Mouse (Mus musculus): ENCODE data around the gene Gm19684. TPM values are rescaled to one million over a fixed set of nuclear protein-coding genes. Genes with fewer than 3 reads are reported as not detected.
"Not testable (repeated sequence)": the region's sequence is repeated elsewhere in the genome, so short reads cannot be mapped to it uniquely, and the experiment has no call there.

Gm19684 gene
- 0.29 TPM in 1 of 2 replicates, not detected in the other for polyA plus RNA-seq (2012; ENCODE audit: insufficient read depth, low replicate concordance)

DNA sequence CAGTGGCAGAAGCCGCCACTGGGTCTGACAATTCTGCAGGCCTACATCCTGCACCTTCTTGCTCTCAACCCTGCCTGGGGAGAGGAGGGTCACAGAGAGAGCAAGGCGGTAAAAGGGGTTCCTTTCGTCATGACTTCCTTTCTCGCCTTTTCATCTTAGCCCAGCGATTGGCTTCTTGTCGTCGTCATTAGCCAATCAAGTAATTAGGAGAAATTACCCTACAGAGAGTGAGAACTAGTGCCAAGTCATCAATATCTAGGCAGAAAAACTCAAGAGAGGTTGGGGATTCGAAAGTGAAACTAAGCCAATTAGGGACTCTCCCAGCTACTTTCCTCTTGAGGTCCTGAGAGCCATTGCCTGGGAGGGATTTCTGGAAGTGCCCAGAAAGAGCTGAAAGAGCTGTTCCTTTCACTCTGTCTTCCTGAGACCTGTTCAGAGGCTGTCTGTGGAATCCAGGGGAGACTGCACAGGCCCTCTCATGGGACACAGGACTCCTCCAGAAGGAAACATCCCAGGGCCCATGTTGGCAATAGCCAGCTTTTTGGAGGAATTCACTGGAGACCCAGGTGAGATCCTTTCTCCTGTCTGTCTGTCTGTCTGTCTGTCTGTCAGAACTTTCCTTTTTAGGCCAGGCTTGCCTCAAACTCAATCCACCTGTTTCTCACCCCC lies at the start of gene Gm19684:
Gm19684 (plus strand) TSS at position 327 of the 669 bp plus-strand sequence.
- H3K9me3 ChIP-seq; H3K27me3 ChIP-seq (replicated peaks); H3K36me3 ChIP-seq (replicated peaks; ENCODE audit: low read length); H3K4me1 ChIP-seq: not testable (repeated sequence)
- H3K4me3 ChIP-seq (replicated peaks) = peak within 1 kb of the TSS; percentile 88

DNA sequence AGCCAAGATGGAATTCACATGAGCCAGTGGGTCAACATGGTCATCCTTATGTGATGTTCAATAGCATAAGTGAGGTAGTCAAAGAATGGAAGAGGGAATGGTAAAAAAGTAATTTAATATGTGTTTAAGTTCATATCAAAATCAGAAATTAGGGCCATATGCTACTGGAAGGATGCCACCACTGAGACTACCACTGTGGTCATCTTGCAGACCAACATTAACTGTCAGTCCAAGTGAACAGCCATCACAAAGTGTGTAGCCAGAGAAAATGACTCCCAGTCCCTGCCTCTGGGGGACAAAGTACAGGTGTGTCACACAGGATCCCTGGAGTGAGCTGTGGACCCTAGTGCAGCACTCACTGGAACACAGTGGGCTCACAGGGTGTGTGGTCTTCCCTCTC lies 39.6 kb upstream of the Gm19684 start:
- not testable (repeated sequence) for H3K36me3 ChIP-seq (replicated peaks; ENCODE audit: low read length); H3K4me3 ChIP-seq (replicated peaks); H3K9me3 ChIP-seq
- H3K27me3 ChIP-seq (replicated peaks) = peaks cover 42% of the 10 kb centered on the region
- peaks cover 14% of the 10 kb centered on the region for H3K4me1 ChIP-seq

DNA sequence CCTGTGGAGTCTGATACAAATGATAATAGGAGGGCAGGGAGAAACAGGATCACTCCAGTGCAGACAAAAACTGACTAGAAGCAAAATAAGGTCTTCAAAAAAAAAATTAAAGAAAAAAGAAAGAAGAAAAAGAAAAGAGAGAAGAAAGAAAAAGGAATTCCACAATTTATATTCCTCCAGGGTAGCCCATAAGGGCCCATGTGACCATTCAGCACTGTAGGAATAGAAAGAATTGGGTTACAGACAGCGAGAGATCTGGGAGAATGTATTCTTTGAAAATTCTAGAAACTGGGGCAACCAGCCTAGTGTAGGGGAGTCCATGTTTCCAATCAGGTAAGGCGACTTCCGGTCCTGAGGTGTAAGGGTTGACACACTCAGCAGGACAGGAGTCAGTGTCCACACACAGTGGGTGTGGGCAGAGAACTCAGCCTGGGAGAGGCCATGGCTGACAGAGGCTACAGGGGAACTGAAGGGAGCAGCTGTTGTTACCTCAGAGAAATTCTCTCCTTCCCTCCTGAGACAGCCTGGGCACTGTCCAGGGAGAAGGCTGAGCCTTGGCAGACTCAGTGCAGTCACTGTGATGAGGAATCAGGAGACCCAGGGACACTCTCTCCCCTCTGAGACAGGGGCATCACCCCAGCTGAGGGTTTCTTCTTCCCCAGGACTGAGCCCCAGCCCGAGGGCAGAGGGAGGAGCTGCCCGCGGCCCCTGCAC lies 38.8 kb upstream of the Gm19684 start:
- H3K4me3 ChIP-seq (replicated peaks); H3K9me3 ChIP-seq: not testable (repeated sequence)
- peaks cover 44% of the 10 kb centered on the region for H3K27me3 ChIP-seq (replicated peaks)

DNA sequence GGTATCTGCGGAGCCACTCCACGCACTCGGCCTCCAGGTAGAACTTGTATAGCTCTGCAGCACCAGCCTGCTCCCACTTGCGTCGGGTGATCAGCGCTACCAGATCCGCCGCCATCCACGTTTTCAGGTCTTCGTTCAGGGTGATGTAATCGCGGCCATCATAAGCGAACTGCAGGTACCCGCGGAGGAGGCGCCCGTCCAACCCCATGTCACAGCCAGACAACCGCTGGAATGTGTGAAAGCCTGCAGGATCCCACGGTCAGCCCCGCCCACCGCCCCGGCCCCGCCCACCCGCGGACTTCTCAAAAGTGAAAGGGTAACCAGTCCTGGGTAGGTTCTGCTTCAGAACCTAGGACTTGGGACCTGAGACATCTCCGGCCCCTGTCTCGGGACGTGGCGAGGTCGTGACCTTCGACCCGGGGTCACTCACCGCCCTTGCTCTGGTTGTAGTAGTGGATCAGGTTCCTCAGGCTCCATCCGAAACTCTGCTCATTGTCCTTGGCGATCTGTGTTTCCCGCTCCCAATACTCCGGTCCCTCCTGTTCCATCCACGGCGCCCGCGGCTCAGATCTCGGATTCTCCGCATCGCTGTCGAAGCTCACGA lies 38.1 kb upstream of the Gm19684 start:
- peaks cover 41% of the 10 kb centered on the region for H3K27me3 ChIP-seq (replicated peaks)
- H3K9me3 ChIP-seq = no peaks in the 10 kb centered on the region
- H3K36me3 ChIP-seq (replicated peaks; ENCODE audit: low read length) = no peaks in the 10 kb centered on the region
- TF ChIP-seq FLI1 (IDR thresholded peaks at IDR 0.05; ENCODE audit: low read length) (no peak), GATA1 (IDR thresholded peaks at IDR 0.05; ENCODE audit: borderline replicate concordance, low read length) (no peak)
- H3K4me1 ChIP-seq = peaks cover 14% of the 10 kb centered on the region
- H3K4me3 ChIP-seq (replicated peaks) = peak overlapping the region; percentile 92

More for the DNA sequence above, 38.8 kb upstream of the Gm19684 start:
- peaks cover 14% of the 10 kb centered on the region for H3K4me1 ChIP-seq
- H3K36me3 ChIP-seq (replicated peaks; ENCODE audit: low read length) = not testable (repeated sequence)

DNA sequence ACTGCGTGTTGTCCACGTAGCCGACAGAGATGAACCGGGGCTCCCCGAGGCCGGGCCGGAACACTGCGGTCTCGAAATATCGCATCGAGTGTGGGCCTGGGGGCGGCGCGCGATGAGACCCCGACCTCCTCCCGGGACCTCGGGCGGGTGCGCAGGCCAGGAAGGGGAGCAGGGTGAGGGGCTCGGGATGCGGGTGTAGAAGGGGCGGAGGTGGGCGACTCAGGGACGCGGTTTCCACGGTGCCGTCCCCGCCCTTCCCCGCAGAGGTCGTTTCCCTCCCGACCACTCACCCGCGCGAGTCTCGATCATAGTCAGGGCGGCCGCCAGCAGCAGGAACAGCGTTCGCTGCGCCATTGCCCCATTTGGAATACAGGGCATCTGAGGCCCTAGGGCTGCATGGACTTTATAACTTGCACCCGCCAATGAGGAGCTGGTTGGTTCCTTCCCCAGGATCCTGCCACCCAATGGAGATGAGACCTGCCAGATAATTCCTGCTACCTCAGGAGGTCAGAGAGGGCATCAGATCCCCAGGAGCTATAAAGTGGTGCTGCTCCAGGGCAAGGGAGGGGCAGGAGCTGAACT lies 37.5 kb upstream of the Gm19684 start:
- peaks cover 14% of the 10 kb centered on the region for H3K4me1 ChIP-seq
- peaks cover 40% of the 10 kb centered on the region for H3K27me3 ChIP-seq (replicated peaks)
- TF ChIP-seq GATA1 (IDR thresholded peaks at IDR 0.05; ENCODE audit: borderline replicate concordance, low read length) (no peak), FLI1 (IDR thresholded peaks at IDR 0.05; ENCODE audit: low read length) (no peak)
- no peaks in the 10 kb centered on the region for H3K36me3 ChIP-seq (replicated peaks; ENCODE audit: low read length)
- no peaks in the 10 kb centered on the region for H3K9me3 ChIP-seq
- peak overlapping the region; percentile 92 for H3K4me3 ChIP-seq (replicated peaks)

DNA sequence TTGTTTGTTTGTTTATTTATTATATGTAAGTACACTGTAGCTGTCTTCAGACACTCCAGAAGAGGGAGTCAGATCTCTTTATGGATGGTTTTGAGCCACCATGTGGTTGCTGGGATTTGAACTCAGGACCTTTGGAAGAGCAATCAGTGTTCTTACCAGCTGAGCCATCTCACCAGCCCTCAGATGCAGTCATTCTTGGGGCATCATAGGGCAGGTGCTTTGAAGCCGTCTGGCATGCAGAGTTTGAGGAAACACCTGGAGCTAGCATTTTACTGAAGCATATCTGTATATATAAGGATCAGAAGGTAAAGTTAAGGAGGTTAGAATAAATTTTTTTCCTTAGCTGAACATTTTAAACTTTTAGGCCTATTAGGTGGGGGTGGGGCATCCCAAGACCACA lies 35.5 kb upstream of the Gm19684 start:
- not testable (repeated sequence) for H3K9me3 ChIP-seq; H3K4me3 ChIP-seq (replicated peaks); H3K36me3 ChIP-seq (replicated peaks; ENCODE audit: low read length)
- Histone ChIP-seq H3K4me1 (peaks cover 14% of the 10 kb centered on the region), H3K27me3 (replicated peaks) (peaks cover 26% of the 10 kb centered on the region)

DNA sequence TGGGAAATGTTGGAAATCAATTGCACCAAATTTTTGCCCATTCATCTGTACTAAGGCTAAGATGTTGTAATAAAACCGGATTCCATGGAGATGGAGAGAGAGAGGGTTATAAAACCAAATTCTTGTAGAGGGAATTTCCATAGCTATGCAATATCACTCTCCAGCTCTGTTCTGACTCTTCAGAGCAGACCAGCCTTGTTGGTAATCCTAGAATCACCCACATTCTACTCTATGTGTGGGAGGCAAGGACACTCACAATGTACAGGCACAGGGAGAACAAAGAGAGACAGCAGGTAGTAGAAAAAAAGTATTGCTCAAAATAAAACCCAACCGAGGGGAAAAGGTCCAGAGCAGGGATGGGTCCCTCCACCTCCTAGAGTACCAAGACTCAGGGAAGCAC lies 29.5 kb upstream of the Gm19684 start:
- H3K36me3 ChIP-seq (replicated peaks; ENCODE audit: low read length); H3K9me3 ChIP-seq; H3K4me1 ChIP-seq; H3K27me3 ChIP-seq (replicated peaks); H3K4me3 ChIP-seq (replicated peaks): not testable (repeated sequence)

DNA sequence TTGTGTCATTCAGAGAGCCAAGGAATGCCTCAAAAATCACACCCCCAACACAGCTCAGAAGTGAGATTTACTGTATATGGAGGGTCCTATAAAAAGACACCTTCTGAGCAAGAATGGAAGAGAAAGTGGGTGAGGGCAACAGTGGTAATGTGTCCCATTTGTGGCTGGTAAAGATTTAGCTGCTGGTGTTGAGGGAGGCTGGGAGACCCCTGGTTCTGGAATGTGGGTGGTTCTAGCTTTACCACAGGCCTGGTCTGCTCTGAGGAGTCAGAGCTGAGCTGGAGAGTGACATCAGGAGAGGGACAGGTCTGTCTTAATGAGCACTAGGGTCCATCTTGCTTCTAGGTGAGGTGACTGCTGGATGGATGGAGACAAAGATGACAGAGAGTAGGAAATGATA lies 29.0 kb upstream of the Gm19684 start:
- H3K4me3 ChIP-seq (replicated peaks); H3K27me3 ChIP-seq (replicated peaks); H3K36me3 ChIP-seq (replicated peaks; ENCODE audit: low read length): not testable (repeated sequence)

DNA sequence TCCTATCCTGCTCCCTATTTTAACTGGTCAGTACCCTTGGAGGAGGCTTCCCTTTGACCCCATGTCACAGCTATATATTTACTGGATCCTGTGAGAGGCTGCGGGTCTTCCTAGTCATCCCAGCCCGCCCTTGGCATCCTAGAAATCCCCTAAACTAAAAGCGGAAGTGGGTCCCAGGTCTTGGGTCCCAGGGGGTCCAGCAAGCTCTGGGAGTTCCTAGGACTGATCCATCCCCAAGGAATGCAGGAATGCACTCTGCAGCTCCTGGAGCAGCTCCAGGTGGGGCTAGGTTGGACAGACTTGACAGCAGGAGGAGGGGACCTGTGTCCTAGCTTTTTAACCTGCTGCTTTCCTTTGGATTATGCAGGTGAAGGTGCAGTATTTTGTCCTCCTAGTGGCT lies 27.5 kb upstream of the Gm19684 start:
- peaks cover 4% of the 10 kb centered on the region for H3K27me3 ChIP-seq (replicated peaks)
- no peaks in the 10 kb centered on the region for H3K9me3 ChIP-seq
- H3K4me3 ChIP-seq (replicated peaks) = no peak overlapping the region
- TF ChIP-seq FLI1 (IDR thresholded peaks at IDR 0.05; ENCODE audit: low read length) = no peak
- TF ChIP-seq GATA1 (IDR thresholded peaks at IDR 0.05; ENCODE audit: borderline replicate concordance, low read length) = no peak
- no peaks in the 10 kb centered on the region for H3K4me1 ChIP-seq
- no peaks in the 10 kb centered on the region for H3K36me3 ChIP-seq (replicated peaks; ENCODE audit: low read length)

More for the DNA sequence above, 29.0 kb upstream of the Gm19684 start:
- not testable (repeated sequence) for H3K4me1 ChIP-seq, H3K9me3 ChIP-seq

DNA sequence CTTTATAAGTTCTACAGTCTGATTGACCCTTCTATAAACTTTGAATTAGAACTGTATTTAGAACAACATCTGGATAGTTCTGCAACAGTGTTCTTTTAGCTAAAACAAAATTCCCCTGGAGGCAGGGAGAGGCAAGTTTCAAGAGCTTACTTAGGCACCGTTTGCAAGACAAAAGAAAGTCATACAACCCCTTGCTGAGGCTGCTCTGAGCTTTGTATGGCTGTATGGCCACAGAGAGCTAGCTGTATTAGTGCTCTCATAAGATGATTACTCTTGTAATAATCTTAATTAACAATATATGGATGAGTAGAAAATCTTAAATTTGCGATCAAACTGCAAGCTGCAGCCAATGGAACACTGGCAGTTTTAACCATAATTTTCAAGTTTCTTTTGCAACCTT lies 21.9 kb upstream of the Gm19684 start:
- H3K27me3 ChIP-seq (replicated peaks); H3K4me1 ChIP-seq; H3K4me3 ChIP-seq (replicated peaks); H3K9me3 ChIP-seq; H3K36me3 ChIP-seq (replicated peaks; ENCODE audit: low read length): not testable (repeated sequence)

DNA sequence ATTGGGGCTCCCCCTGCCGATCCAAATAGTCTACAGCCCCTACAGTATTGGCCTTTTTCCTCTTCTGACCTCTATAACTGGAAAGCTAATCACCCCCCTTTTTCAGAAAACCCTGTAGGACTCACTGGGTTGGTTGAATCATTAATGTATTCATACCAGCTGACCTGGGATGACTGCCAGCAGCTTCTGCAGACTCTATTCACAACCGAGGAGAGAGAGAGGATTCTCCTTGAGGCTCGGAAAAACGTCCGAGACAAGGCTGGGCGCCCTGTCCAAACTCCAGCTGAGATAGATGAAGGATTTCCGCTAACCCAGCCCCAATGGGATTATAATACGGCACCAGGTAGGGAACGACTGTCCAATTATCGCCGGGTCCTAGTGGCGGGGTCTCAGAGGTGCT lies 19.4 kb upstream of the Gm19684 start:
- not testable (repeated sequence) for H3K4me3 ChIP-seq (replicated peaks); H3K27me3 ChIP-seq (replicated peaks); H3K36me3 ChIP-seq (replicated peaks; ENCODE audit: low read length); H3K4me1 ChIP-seq; H3K9me3 ChIP-seq

DNA sequence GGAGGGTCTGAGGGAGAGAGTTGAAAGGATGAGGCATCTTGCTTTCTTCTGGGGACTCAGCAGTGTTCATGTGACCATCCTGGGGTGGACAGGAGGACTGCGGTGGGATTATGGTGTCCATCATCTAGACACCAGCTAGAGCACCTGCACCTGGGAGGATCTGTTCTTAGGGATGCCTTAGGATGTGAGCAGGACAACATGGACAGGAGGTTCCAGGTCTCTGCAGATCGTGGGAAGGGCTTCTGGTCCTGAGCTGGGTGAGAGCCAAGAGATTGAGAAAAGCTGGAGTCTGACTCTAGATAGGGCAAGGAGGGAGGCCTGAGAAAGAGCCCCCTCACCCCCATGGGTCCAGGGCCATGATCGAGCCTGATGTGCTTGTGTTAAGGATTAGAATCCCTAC lies 11.3 kb upstream of the Gm19684 start:
- H3K36me3 ChIP-seq (replicated peaks; ENCODE audit: low read length); H3K9me3 ChIP-seq; H3K4me3 ChIP-seq (replicated peaks); H3K4me1 ChIP-seq; H3K27me3 ChIP-seq (replicated peaks): not testable (repeated sequence)

DNA sequence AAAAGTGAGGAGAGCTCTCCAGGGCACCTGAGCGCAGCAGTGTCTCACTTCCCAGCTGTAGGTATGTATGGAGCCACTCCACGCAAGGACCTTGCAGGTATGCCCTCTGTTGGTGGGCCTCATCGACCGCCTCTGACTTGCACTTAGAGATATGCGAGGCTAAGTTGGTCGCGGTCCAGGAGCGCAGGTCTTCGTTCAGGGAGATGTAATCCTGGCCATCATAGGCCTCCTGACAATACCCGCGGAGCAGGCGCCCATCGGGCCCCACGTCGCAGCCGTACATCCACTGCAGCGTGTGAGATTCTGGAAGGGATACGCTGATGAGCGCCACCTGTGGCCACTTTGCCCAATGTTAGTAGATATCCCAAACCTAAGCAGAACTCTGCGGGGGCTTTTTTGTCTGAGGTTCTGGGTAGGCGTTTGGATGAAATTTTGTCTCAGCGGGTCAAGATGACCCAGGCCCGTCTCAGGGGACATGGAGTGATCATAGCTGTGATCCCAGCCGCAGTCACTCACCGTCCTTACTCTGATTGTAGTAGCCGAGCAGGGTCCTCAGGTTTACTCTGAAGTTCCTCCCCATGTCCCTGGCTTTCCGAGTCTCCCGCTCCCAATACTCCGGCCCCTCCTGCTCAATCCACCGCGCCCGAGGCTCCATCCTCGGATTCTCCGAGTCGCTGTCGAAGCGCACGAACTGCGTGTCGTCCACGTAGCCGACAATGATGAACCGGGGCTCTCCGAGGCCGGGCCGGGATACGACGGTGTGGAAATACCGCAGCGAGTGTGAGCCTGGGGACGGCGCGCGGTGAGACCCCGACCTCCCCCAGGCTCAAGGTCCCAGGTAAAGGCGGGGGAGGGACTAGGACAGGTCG lies 10.6 kb upstream of the Gm19684 start:
- H3K4me3 ChIP-seq (replicated peaks) = peak overlapping the region; percentile 89
- H3K9me3 ChIP-seq; H3K36me3 ChIP-seq (replicated peaks; ENCODE audit: low read length); H3K4me1 ChIP-seq; H3K27me3 ChIP-seq (replicated peaks): not testable (repeated sequence)

DNA sequence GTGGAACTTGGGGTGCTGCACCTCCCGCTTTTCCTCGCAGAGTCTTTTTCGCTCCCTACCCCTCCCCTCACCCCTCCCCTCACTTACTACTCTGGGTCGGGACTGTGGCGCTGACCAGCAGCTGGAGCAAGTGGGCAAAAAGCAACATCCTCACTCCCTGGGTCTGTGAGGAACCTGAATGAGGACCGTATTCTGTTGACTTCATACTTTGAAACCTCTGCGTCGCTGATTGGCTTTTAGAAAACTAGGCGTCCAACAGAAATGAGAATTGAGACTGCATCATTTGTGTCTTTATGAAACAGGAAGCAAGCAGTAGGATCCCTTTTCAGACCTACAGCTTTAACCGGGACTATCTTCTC lies 10.0 kb upstream of the Gm19684 start:
- H3K9me3 ChIP-seq; H3K36me3 ChIP-seq (replicated peaks; ENCODE audit: low read length); H3K4me1 ChIP-seq; H3K27me3 ChIP-seq (replicated peaks): not testable (repeated sequence)
- H3K4me3 ChIP-seq (replicated peaks) = peak overlapping the region; percentile 89

All from megakaryocyte, embryonic 14.5 days (primary cell).